Mouse (Mus musculus): Measurements from ENCODE around the gene Golt1a.
"Not testable (repeated sequence)": the region's sequence is repeated elsewhere in the genome, so short reads cannot be mapped to it uniquely, and the experiment has no call there.

GRCm38 (mm10) chr1:133340403-133340802 is 30.8 kb downstream of the Golt1a start:
- not testable (repeated sequence) for TF ChIP-seq CTCF (IDR thresholded peaks at IDR 0.05; ENCODE audit: control insufficient read depth, insufficient read depth, insufficient read length); CEBPB (IDR thresholded peaks at IDR 0.05; ENCODE audit: low read depth); MAX (IDR thresholded peaks at IDR 0.05); USF1 (IDR thresholded peaks at IDR 0.05; ENCODE audit: low read depth); MYOD1 (IDR thresholded peaks at IDR 0.05; ENCODE audit: control insufficient read depth, insufficient read length, low read depth); MYOG (IDR thresholded peaks at IDR 0.05; ENCODE audit: control insufficient read depth, extremely low read depth, insufficient read length); FOSL1 (IDR thresholded peaks at IDR 0.05; ENCODE audit: insufficient read depth, low read length, poor library complexity, severe bottlenecking)
